Mouse (Mus musculus) limb, embryonic 14.5 days (tissue): ENCODE measurements around the gene March2. TPM values are rescaled to one million over a fixed set of nuclear protein-coding genes. Genes with fewer than 3 reads are reported as not detected.

ENCODE experiments used
- ATAC-seq: fragments of 200-750 bp; cut with Nextera tagmentation; 2 replicates; pipeline ENCODE4 v1.8.0; 2017; ENCODE audit warnings: low read depth, moderate number of reproducible peaks, moderate TSS enrichment; ENCODE audit not compliant: low FRiP score
- DNase-seq: peaks from one replicate; pipeline ENCODE4 v3.0.0-alpha.2; 2015; ENCODE audit warnings: low spot score
- H3K27ac ChIP-seq: fragments of 300-500 bp; sonication (generic); replicated peaks from 2 replicates; pipeline ENCODE4 v1.5.1; 2014; ENCODE audit warnings: low read depth, mild to moderate bottlenecking, low read length, moderate library complexity, mixed read lengths
- H3K27me3 ChIP-seq: fragments of 300-500 bp; sonication (generic); 2 replicates; pipeline ENCODE4 v1.6.1; 2014; ENCODE audit warnings: low read length, mixed read lengths; ENCODE audit not compliant: control insufficient read depth, insufficient read depth
- H3K36me3 ChIP-seq: fragments of 300-500 bp; sonication (generic); 2 replicates; pipeline ENCODE4 v1.6.1; 2014; ENCODE audit warnings: mild to moderate bottlenecking, low read length, moderate library complexity, mixed read lengths; ENCODE audit not compliant: control insufficient read depth, insufficient read depth
- H3K4me1 ChIP-seq: fragments of 300-500 bp; sonication (generic); 2 replicates; pipeline ENCODE4 v1.6.1; 2014; ENCODE audit warnings: antibody characterized with exemption, low read length, mixed read lengths; ENCODE audit not compliant: control insufficient read depth, insufficient read depth
- H3K4me2 ChIP-seq: fragments of 300-500 bp; sonication (generic); replicated peaks from 2 replicates; pipeline ENCODE4 v1.6.1; 2014; ENCODE audit warnings: low read depth, mild to moderate bottlenecking, low read length, moderate library complexity; ENCODE audit not compliant: severe bottlenecking
- H3K4me3 ChIP-seq: fragments of 300-500 bp; sonication (generic); replicated peaks from 2 replicates; pipeline ENCODE4 v1.5.1; 2014; ENCODE audit warnings: low read length
- H3K9ac ChIP-seq: fragments of 300-500 bp; sonication (generic); 2 replicates; pipeline ENCODE4 v1.6.1; 2014; ENCODE audit warnings: mild to moderate bottlenecking, low read depth, low read length, moderate library complexity; ENCODE audit not compliant: severe bottlenecking
- H3K9me3 ChIP-seq: fragments of 300-500 bp; sonication (generic); 2 replicates; pipeline ENCODE4 v1.6.1; 2016; ENCODE audit warnings: low read length; ENCODE audit not compliant: control insufficient read depth
- POLR2A ChIP-seq: fragments of 200-500 bp; IDR thresholded peaks from 2 replicates; pipeline ENCODE4 v1.8.0; 2012; ENCODE audit warnings: inconsistent platforms, mild to moderate bottlenecking, moderate library complexity, borderline replicate concordance; ENCODE audit not compliant: insufficient read depth, insufficient read length; ENCODE audit errors: extremely low read depth
- WGBS: fragments of 180-500 bp; shearing (Covaris S2); extraction: QIAGEN DNeasy Blood & Tissue Kit; methylation state at CpG from one replicate; pipeline ENCODE4 v1.1.7; 2014; 5-methylcytosine and 5-hydroxymethylcytosine counted together
- polyA plus RNA-seq, 2 experiments: library from polyadenylated mRNA; depleted of rRNA in 1 of 2; stranded (reverse) in 1 of 2; unstranded in 1 of 2; fragments of >200 nt; fragmentation: Nextera tagmentation in 1 of 2; extraction: Ambion mirVana in 1 of 2; gene quantifications; 2 replicates each; pipeline versions ENCODE4 v1.2.1 to v1.2.3; 2012 to 2014

The March2 gene
- polyA plus RNA-seq, 2 experiments: 42.7 to 58.1 TPM

DNA sequence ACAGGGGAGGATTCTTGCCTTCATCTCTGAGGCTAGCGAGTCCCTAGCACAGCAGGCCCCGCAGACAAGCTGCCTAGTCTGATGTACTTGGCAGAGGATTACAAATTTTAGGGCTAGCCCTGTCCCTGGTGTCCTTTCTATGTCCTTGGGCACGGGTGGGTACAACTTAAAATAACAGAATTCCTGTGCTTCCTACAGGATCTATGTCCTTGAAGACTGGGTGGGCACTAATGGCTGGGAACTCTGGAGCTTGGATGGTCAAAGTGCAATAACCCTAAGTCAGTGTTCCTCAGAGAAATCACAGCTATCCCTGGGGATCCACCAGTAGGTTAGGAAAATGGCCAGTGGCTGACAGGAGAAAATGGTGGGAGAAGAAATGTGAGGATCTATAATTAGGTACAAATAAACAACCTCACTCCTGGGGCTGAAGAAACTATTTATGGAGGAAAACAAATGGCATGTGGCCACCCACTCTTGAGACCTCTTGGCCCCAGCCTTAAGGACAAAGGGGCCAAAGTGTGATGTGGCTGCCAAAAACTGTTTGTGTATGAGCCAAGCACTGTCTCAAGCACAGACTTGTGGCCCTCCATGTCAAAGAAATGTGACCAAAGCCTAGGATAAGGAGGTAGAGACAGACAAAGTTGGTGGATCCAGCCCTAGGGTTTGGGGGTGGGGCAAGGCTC, 37.8 kb upstream of the March2 start:
- TF ChIP-seq POLR2A: no peak
- no peak overlapping the region for H3K27ac ChIP-seq
- 69% methylated on average over 3 of the region's 3 CpGs for WGBS
- no peak overlapping the region for H3K4me2 ChIP-seq
- DNase-seq (no peak), ATAC-seq (no peak)
- no peaks in the 10 kb centered on the region for H3K9me3 ChIP-seq
- peaks cover 5% of the 10 kb centered on the region for H3K36me3 ChIP-seq
- H3K9ac ChIP-seq: 0 out of 2 replicates have a peak overlapping the region, but pooled peaks have one; percentile 4
- H3K4me1 ChIP-seq: peaks cover 15% of the 10 kb centered on the region
- H3K4me3 ChIP-seq: no peak overlapping the region
- no peaks in the 10 kb centered on the region for H3K27me3 ChIP-seq

DNA sequence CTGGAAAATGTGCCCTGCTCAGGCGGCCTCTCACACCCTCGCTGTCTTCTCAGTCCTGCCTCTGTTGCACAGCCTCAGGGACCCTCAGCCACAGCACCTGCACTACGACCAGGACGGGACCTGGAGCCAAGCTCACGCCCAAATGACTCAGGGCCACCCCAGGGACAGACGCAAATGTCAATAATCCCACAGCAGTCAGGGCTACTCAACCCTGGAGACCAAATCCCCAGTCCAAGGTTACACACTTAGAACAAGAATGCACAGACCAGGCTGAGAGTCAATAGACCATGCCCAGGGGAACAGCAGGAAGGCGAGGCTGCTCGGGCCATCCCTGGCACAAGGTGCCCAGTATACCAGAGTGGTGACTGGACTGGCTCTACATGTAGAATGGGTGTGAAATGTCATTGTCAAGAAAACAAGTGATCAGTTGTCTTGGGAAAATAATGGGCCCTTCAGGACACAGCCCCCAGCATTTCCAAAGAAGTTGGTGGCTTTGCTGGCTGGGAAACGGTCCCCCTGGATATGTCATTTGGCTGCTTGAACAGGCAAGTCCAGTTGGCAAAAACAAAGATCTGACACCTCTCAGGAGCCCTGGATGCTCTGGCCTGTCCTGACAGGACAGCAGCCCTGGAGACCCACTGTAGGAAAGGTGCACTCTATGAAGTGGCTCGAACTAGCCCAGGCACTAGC, 37.1 kb upstream of the March2 start:
- H3K9ac ChIP-seq: 0 out of 2 replicates have a peak overlapping the region, but pooled peaks have one; percentile 4

GRCm38 (mm10) chr17:33754656-33755055, 36.2 kb upstream of the March2 start:
- no peak for ATAC-seq
- H3K9me3 ChIP-seq: no peaks in the 10 kb centered on the region
- no peak for TF ChIP-seq POLR2A
- H3K4me3 ChIP-seq: no peak overlapping the region
- no peak overlapping the region for H3K4me2 ChIP-seq
- no peak overlapping the region for H3K9ac ChIP-seq
- no peaks in the 10 kb centered on the region for H3K27me3 ChIP-seq
- H3K36me3 ChIP-seq: peaks cover 21% of the 10 kb centered on the region
- 76% methylated on average over 1 of the region's 1 CpGs for WGBS
- H3K27ac ChIP-seq: no peak overlapping the region
- no peak for DNase-seq
- peaks cover 15% of the 10 kb centered on the region for H3K4me1 ChIP-seq

More for the DNA sequence above, 37.1 kb upstream of the March2 start:
- no peaks in the 10 kb centered on the region for H3K27me3 ChIP-seq
- no peak overlapping the region for H3K4me2 ChIP-seq
- ATAC-seq: no peak
- H3K4me3 ChIP-seq: no peak overlapping the region
- no peak for DNase-seq
- peaks cover 15% of the 10 kb centered on the region for H3K4me1 ChIP-seq
- no peaks in the 10 kb centered on the region for H3K9me3 ChIP-seq
- 79% methylated on average over 10 of the region's 10 CpGs for WGBS
- TF ChIP-seq POLR2A: no peak
- peaks cover 12% of the 10 kb centered on the region for H3K36me3 ChIP-seq
- no peak overlapping the region for H3K27ac ChIP-seq

DNA sequence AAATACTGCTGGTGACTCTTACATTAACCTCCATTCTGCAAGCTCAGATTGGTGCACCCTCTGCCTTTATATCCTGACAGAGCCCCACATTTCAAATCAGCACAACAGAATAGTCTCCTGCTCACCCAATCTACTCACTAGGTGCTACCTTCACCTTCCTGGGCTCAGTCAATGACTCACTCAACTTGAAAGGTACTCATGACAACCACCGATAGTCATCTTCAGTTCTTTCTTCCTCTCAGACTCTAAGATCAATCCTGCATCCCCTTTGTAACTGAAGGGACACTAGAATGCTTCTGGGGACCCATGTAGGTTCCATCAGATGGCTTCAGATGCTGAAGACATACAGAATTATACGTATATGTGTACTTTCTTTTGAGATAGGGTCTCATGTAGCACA, 33.8 kb upstream of the March2 start:
- H3K36me3 ChIP-seq: peaks cover 42% of the 10 kb centered on the region
- no peak for ATAC-seq

GRCm38 (mm10) chr17:33751181-33751580, 32.7 kb upstream of the March2 start:
- no peak overlapping the region for H3K27ac ChIP-seq
- no peak overlapping the region for H3K4me3 ChIP-seq
- TF ChIP-seq POLR2A: no peak
- no peaks in the 10 kb centered on the region for H3K9me3 ChIP-seq
- peaks cover 46% of the 10 kb centered on the region for H3K36me3 ChIP-seq
- no peak overlapping the region for H3K9ac ChIP-seq
- DNase-seq (no peak), ATAC-seq (no peak)
- no peaks in the 10 kb centered on the region; the same call in none of the 2 replicates for H3K4me1 ChIP-seq
- H3K4me2 ChIP-seq: no peak overlapping the region
- no peaks in the 10 kb centered on the region for H3K27me3 ChIP-seq

More for the DNA sequence above, 33.8 kb upstream of the March2 start:
- Histone ChIP-seq H3K4me2 (no peak overlapping the region), H3K4me3 (no peak overlapping the region), H3K27ac (no peak overlapping the region), H3K4me1 (peaks cover 3% of the 10 kb centered on the region), H3K9ac (no peak overlapping the region), H3K9me3 (no peaks in the 10 kb centered on the region), H3K27me3 (no peaks in the 10 kb centered on the region)
- TF ChIP-seq POLR2A: no peak
- no peak for DNase-seq
- 91% methylated on average over 2 of the region's 2 CpGs for WGBS
